Mouse (Mus musculus): Measurements from ENCODE around the gene Cd63.

Gene Cd63

DNA sequence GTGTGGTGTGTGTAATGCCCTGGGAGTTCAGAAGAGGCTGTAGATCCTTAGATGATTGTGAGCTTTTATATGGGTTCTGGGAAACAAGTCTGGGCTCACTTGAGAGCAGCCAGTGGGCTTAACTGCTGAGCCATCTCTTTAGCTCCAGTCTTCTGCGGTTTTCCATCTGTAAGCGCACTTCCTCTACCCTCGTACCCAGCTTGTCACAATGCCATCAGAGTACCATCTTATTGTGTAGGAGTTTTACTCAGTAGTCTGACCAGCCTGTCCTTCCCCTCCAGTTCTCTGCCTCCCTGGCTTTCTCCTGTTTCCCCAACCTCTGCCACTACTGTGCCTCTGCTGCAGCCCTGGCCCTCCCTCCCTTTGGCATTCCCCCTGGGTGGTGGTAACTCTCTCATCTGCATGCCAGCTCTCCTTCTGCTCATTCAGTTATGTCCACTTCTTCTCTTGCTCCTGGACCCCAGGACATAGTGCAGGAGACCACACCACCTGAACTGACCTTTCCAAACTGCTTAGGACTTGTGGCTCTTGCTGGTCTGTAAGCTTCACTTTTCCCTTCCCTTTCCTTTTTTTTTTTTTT lies 1.7 kb downstream of the Cd63 start:
- in situ Hi-C loops (cut with MboI, MseI), result loop anchor here in 1 of 2 experiments (5.0 kb wide), 1 partner anchor 135 kb away; no protein-coding TSS in a partner anchor

DNA sequence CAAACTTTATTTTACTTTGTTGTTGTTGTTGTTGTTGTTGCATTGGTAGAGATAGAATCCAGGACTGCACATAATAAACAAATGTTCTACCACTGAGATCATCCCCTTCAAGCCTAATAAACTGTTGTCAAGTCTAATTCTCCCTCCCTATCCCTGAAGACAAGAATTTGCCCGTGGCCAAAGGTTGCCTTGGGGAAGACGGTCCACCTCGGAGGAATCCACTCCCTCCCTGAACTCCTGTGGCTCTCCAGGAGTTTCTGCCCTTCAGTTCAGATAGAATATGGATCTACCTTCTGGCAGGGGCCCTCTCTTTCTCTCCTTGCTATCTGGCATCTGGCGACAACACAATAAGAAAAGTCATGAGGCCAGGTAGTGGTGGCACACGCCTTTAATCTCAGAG lies 4.0 kb downstream of the Cd63 start:
- in situ Hi-C loops (cut with MboI, MseI), result loop anchor here in 1 of 2 experiments (5.0 kb wide), 1 partner anchor 138 kb away; no protein-coding TSS in a partner anchor

DNA sequence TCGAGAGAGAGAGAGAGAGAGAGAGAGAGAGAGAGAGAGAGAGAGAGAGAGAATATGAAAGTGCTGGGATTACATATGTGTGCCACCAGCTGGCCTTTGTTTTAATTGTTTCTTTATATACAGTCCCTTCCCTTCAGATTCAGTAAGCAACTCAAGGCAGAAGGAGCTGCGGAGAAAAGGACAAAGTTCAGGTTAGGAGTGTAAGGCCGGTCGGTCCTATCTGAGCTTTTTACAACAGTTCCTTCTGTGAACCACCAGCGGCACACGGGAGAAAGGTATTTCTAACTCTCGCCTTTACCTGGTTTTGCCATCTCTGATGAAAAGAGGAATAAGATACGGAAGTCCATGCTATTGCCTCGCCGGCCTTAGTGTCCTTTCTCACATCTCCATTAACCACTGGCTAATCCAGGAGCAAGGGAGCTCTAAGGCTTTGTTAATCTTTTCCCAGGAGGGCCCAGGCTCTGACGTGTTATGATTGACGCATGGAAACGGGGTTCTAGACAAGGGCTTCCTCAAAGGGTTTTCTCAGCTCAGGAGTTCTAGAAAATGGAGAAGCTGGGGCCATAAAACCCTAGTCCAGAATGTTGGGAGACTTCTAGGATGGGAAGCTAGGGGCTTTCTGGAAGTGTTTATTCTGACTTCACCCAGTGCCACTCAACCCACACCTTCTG lies 8.1 kb downstream of the Cd63 start:
- in situ Hi-C loops (cut with MboI, MseI), result no loop called here

DNA sequence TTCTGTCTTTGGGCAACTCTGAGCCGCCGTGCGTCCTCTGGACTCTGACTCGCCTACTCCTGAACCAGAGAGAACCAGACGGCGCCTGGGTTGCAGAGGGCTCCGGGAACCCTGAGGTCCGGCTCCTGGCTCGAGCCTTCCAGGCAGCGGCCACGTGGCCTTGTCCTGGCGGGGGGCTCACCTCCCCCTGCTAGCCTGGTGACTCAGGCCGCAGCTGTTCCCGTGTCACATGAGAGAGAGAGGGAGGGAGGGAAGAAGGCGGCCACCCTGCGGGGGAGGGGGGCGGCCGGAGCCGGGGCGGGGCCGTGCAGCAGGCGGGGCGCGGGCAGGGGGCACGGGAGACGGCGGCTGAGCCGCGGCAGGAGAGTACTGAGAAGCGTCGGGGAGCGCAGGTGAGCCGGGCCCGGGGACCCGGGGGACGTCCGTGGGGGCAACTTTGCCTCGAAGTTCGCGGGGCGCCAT lies 8.8 kb downstream of the Cd63 start:
- in situ Hi-C loops (cut with MboI, MseI), result no loop called here

DNA sequence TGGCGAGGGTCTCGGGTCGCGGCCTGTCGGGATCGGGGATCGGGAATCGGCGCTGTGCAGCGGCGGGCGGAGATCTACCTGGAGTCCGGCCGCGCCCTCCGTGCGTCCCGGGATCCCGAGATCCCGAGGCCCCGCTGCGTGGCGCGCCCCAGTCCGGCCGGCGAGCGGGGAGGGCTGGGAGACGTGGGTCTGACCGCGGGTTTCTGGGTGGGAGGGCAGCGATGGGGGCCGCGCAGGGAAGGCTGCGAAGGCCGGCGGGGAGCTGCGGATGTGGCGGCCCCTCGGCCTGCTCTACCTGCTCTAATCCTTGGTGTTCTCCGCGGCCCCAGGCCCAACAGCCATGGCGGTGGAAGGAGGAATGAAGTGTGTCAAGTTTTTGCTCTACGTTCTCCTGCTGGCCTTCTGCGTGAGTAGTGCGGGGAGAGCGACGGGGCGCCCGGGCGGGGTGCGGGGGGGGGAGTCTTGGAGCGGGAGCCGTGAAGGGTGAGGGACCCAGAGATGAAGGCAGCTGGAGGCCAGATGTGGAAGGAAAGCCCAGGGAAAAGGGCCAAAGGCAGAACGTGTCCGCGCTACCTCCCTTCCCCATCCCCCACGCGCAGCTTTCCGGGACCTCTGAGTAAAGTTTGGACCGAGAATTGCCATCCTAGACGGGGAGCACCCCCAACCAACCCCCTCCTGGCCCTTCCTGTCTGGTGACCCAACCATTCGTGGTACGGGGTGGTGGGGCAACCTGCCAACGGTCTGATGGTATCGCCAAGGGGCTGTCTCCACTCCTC lies 9.5 kb downstream of the Cd63 start:
- in situ Hi-C loops (cut with MboI, MseI), result no loop called here

DNA sequence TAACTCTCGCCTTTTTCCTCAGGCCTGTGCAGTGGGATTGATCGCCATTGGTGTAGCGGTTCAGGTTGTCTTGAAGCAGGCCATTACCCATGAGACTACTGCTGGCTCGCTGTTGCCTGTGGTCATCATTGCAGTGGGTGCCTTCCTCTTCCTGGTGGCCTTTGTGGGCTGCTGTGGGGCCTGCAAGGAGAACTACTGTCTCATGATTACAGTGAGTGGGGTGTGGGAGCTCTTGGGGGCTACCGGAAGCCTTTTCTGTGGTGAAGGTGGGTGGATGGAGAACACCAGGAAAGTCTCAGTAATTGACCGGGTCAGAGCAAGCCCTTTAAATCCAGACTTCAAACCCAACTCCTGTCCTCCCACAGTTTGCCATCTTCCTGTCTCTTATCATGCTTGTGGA lies 10.6 kb downstream of the Cd63 start:
- in situ Hi-C loops (cut with MboI, MseI), result no loop called here

DNA sequence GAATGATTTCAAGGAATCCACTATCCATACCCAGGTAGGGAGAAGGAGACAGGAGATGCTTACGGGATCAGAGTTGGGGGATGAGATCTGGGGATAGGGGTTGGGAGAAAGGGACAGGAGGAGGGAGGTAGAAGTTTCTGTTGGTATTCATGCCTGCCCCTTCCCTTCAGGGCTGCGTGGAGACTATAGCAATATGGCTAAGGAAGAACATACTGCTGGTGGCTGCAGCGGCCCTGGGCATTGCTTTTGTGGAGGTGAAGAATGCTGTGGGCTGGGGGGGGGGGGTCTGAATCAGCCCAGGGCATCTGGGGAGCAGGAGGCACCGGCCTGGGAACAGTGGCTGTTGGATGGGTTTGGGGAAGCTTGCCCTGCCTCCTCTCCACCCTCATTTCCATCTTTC lies 11.5 kb downstream of the Cd63 start:
- in situ Hi-C loops (cut with MboI, MseI), result no loop called here

DNA sequence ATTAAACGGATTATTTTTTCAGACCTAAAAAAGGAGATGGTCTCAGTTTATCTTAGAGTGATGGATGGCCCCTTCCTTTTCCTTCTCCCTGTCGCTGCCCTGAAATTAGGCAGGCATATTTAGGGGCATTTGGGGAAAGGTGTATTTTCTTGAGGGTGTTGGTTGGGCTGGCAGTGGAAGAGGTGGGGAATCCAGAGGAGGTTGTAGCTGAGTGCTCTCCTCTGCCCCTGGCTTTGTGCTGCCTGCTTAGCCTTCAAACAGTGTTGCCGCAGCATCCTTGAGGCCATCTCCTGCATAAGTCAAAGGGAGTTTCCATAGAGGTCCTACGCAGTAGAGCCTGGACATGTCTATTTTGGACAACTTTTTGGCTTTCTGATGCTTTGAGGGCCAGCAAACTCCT lies 12.0 kb downstream of the Cd63 start:
- in situ Hi-C loops (cut with MboI, MseI), result no loop called here

DNA sequence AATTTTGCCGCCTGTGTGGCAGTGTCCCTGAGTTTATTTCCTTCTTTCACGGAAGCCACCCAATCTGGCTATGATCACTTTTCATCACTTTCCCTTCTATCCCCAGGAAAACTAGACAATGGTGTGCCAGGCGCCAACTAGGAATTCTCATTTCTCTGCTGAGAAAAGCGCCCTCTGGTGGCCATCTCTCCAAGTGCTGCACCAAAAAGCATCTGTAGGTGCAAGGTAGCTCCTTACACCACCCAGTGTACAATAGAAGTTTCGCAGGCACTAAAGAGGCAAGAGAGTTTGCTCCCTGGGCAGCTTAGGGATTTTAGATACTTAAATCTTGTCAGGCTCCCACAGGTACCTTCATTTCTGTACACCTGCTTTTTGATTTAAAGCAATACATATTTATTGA lies 12.4 kb downstream of the Cd63 start:
- in situ Hi-C loops (cut with MboI, MseI), result no loop called here

DNA sequence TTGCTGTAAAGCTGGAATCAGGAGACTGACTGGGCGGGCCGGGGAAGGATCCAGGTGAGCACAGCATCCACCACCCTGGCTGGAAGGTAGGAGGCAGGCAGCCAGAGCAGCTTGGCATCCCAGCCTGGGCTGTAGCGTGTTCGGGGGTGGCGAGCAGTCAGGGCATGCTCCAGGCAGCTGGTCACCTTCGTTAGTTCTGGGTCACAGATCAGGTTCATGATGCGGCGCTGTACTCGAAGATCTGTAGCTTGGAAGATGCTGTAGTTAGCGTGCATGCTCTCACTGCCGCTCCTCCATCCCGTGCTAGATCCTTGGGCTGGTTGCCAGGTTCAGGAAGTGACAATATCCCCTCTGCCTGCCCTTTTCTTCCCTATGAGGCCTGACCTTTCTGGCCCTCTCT lies 12.9 kb downstream of the Cd63 start:
- in situ Hi-C loops (cut with MboI, MseI), result no loop called here

DNA sequence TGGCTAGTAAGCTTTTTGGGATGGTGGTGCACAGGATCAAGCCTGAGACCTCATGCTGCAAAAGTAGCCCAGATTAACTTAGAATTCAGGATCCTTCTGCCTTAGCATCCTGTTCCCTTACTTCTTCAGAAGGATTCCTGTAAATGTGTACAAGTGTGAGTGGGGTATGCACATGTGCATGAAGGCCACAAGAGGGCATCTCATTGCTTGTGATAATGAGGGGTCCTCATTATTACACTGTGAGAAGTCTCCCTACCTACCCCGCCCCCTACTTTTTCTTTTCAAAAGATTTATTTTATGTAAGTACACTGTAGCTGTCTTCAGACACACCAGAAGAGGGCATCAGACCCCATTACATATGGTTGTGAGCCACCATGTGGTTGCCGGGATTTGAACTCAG lies 14.8 kb downstream of the Cd63 start:
- in situ Hi-C loops (cut with MboI, MseI), result no loop called here

DNA sequence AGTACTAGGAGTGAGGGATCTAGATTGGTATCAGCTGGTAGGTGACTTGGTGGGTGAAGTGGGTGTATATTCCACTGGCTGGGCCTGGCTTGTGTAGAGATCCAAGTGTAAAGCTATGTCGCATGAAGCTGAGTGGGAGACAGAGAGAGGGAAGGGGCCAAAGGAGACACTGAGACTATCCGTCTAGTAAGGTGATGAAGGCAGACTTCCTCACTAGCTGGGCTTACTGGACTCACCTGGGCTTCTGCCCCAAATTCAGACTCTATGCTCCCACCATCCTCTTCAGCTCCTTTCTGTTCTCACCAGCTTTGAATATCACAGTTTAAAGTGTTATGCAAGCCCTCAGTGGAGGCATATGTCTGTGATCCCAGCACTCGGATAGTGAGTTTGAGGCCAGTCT lies 15.9 kb downstream of the Cd63 start:
- in situ Hi-C loops (cut with MboI, MseI), result no loop called here

DNA sequence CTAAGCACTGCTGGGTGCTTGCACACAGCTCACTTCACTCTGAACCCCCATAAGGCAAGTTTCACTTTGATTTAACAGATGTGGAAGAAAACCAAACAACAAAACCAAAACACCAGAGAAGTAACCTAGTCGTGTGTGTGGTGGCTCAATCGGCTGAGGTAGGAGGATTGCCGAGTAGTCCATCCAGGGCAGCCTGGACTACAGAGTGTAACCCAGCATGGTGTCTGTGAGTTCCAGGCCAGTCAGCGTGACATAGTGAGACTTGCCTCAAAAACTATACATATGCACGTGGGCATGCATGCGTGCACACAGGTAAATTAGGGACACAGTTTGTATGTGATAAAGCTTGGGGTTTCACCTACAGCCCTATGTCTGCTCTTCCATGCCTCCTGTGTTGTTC lies 16.6 kb downstream of the Cd63 start:
- in situ Hi-C loops (cut with MboI, MseI), result no loop called here

DNA sequence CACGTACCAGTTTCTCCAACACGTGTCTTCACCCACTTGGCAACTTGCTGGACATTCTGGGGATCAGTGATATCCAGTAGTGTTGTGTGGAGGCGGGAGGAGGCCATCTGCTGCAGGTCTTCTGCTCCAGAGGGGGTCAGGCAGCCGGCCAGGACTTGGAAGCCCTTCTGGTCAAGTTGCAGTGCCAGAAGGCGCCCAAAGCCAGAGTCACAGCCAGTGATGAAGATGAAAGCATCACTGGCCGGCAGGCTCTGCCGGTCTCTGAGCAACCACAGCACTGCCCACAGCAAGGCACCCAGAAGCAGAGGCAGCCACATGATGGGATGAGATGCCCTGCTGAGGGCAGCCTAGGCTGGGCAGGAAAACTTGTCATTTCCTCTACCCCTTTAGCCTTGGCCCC lies 17.5 kb downstream of the Cd63 start:
- in situ Hi-C loops (cut with MboI, MseI), result no loop called here

DNA sequence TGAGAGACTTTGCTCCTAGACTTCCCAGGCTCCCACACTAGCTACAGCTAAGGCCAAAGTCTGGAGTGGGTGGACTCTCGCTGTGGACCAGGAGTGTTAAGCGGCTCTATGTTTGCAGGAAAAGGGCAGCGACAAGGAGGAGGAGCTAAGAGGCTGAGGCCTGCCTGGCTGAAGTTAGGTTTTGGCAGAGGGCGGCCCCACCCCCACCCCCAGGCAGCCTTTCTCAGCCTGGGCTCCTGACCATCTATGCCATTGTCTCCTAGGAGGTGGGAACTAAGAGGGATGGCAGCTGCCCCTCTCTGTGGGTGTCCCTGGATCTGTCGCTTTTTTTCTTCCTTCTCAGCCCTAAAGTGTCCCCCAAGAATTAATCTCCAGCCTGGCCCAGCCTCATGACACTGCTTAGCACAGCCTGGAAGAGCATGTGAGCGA lies 18.4 kb downstream of the Cd63 start:
- in situ Hi-C loops (cut with MboI, MseI), result no loop called here

DNA sequence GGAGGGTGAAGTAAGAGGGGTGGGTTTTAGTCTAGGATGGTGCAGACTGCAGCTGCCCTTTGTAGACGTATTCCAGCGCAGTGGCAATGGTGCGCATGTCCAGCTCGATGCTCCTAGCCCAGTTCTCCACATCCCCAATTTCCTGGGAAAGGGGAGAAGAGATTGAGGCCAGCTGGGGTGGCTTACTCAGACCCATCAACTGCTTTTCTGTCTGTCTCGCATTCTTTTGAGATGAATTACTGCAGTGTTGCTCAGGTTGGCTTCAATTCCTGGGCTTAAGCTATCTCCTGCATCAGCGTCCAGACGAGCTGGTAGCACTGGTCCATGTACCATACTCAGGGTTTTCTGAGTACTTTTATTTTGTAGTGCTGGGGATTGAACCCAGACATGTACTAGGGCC lies 19.2 kb downstream of the Cd63 start:
- in situ Hi-C loops (cut with MboI, MseI), result loop anchor here in 1 of 2 experiments (10.0 kb wide), 1 partner anchor 965 kb away; no protein-coding TSS in a partner anchor

DNA sequence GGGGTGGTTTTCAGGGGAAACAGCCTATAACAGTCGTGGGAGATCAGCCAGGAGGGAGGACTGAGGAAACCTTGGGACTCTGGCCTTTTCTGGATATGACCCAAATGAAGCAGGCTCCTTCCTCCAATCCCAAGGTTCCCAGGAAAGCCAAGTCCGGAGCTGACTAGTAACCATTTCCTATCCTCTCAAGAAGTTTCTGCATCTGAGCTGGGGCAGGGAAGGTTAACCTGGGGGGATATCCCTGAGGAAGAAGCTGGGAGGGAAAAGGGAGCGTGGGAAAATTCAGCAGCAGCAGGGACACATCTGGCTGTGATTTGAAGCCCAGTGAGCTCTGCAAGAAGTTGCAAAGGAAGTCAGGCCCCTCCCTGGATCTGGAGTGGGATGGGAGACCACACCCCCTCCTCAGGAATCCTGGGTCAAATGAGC lies 20.0 kb downstream of the Cd63 start:
- in situ Hi-C loops (cut with MboI, MseI), result loop anchor here in 1 of 2 experiments (10.0 kb wide), 1 partner anchor 966 kb away; no protein-coding TSS in a partner anchor

DNA sequence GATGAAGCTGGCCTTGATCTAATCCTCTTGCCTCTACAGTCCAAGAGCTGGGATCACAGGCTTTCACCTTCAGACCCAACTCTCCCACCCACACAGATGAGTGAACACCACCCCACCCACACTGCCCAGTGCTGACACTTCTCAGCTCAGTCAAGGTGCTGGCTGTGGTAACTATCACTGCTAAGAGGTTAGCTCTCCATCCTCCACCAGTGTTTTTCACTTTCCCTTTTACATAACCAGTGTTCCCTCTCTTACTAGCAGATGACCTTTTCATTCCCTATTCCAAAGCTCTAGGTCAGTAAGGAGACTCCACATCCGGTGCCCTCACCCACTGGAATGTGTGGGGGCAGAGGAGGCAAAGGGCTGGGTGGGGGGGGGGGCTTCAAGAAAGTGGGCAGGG lies 20.5 kb downstream of the Cd63 start:
- in situ Hi-C loops (cut with MboI, MseI), result loop anchor here in 1 of 2 experiments (10.0 kb wide), 1 partner anchor 966 kb away; no protein-coding TSS in a partner anchor

DNA sequence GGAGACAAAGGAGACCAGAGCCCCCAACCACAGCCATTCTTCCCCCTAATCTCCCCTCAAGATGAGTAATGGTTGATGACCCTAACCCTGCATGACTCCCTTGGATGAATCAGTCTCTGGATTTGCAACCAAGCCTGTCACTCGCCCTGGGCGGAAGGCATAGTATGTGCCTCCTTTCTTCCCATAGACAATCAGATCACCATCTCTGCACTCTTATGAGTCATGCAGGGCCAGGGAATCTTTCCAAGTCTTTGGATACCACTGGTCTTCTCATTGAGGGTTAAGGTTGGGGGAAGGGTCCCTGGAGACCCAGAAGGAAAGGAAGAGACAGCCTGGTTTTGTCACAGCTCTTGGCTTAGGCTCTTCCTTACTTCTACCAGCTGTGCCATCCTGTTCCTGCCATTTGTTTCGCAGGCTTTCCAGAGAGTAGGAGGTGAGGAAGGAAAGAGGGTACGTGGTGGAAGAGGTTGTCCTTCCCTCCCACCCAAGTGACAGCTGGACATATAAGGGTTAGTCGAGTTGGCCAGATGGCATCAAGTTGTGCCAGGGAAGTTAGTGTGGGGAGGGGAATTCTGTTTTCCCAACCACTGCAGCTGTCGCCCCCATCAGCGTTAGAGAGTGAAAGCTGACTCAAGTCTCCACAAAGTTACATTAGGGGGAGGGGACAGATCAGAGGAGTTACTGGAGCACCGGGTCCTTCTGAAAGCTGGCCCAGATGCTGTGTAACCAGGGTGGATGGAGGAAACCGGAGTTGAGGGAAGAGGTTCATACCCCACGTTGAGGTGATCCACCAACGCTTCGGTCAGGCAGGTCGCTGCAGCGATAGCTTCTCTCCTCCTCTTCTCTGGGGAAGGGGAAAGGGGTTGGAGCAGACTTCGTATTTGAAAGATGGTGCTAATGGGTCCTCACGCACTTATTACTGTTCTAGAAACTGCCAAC lies 21.4 kb downstream of the Cd63 start:
- in situ Hi-C loops (cut with MboI, MseI), result loop anchor here in 1 of 2 experiments (10.0 kb wide), 1 partner anchor 967 kb away; no protein-coding TSS in a partner anchor

DNA sequence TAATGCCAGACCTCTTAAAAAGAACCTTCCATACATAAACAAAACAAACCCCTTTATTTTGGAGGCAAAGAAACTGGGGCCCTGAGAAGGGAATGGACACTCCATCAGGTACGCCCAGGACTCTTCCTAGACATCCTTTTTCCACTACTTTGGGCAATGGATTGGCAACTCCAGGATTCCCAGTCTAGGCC lies 21.9 kb downstream of the Cd63 start, which contains the start of gene Rdh5:
TSS of gene Rdh5 (minus strand) at position 67 of the 191 bp plus-strand sequence.
- in situ Hi-C loops (cut with MboI, MseI), result loop anchor here in 1 of 2 experiments (10.0 kb wide), 1 partner anchor 968 kb away; no protein-coding TSS in a partner anchor

DNA sequence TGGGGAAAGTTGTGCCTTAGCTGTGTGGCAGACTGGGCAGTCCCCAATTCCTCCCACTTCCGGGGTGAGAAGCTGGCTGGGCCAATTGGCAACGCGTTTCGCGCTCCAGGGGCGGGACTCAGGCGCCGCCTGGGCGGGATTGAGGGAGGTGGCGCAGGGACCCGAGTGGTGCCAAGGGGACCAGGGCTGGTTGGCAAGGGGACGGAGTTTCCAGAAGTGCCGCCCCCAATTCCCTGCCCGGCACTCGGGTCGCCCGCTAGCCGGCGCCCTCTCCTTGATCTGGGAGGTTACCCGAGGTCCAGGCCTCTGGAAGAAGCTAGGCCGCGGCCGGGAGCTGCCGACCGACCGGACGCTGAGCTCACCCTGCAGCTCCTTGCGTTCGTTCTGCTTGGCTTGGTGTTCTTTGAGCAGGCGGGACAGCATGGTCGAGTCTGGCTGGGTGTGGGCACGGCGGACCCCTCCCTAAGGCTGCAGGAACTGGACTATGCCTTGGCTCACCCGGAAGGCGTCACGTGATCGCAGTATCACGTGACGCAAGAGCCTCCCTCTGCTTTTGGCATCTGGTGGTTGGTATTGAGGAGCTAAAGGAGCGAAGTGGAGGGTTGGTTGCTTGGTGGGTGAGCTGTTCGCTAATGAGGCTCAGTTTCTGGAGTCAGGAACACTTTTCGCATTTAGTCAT lies 22.4 kb downstream of the Cd63 start:
- in situ Hi-C loops (cut with MboI, MseI), result loop anchor here in 1 of 2 experiments (10.0 kb wide), 1 partner anchor 968 kb away; no protein-coding TSS in a partner anchor

All from T-helper 17 cell (primary cell).